Mouse (Mus musculus) layer of hippocampus, adult 2 months (tissue): ENCODE measurements around the gene Ercc8. TPM values are rescaled to one million over a fixed set of nuclear protein-coding genes. Genes with fewer than 3 reads are reported as not detected.

Experiments
- DNase-seq, 2 experiments: peaks; one replicate each; pipeline ENCODE4 v3.0.0; 2022; ENCODE audit warnings: low spot score in 2 of 2
- H3K27ac ChIP-seq: fragments of 200-600 bp; 2 replicates; pipeline ENCODE4 v1.8.1; 2022
- H3K4me3 ChIP-seq: fragments of 200-600 bp; 2 replicates; pipeline ENCODE4 v1.8.1; 2022; ENCODE audit warnings: mild to moderate bottlenecking
- CTCF ChIP-seq: fragments of 200-600 bp; conservative IDR thresholded peaks from 2 replicates; pipeline ENCODE4 v1.8.1; 2022; ENCODE audit warnings: antibody characterized with exemption, mild to moderate bottlenecking, moderate library complexity
- total RNA-seq, 2 experiments: library from RNA; stranded (reverse); gene quantifications; 2 replicates each; pipeline ENCODE4 v1.2.3; 2021

Ercc8 gene
- total RNA-seq, 2 experiments from 2014 or later, result 17.1 to 18.3 TPM

DNA sequence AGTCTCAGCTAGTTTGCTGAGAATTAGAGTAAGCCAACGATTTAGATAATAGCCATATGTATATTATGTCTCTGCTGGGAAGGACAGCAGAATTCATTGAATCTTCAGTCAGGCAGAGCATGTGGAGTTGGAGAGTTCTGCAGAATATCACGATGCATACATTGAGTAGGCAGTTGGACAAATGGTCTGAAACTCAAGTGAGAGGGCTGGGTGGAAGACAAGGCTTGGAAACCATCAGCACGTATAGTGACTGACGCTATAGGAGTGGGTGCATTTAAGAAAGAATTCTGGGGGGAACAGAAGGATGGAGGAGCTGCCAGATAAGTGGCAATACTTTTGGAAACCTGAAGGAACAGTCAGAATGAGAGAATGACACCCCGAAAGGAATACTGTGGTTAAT lies 27.8 kb upstream of the Ercc8 start:
- Histone ChIP-seq H3K27ac (peak overlapping the region; percentile 56), H3K4me3 (no peak overlapping the region)
- TF ChIP-seq CTCF, result no peak
- peak in 1 of 2 experiments; percentile 32 for DNase-seq

DNA sequence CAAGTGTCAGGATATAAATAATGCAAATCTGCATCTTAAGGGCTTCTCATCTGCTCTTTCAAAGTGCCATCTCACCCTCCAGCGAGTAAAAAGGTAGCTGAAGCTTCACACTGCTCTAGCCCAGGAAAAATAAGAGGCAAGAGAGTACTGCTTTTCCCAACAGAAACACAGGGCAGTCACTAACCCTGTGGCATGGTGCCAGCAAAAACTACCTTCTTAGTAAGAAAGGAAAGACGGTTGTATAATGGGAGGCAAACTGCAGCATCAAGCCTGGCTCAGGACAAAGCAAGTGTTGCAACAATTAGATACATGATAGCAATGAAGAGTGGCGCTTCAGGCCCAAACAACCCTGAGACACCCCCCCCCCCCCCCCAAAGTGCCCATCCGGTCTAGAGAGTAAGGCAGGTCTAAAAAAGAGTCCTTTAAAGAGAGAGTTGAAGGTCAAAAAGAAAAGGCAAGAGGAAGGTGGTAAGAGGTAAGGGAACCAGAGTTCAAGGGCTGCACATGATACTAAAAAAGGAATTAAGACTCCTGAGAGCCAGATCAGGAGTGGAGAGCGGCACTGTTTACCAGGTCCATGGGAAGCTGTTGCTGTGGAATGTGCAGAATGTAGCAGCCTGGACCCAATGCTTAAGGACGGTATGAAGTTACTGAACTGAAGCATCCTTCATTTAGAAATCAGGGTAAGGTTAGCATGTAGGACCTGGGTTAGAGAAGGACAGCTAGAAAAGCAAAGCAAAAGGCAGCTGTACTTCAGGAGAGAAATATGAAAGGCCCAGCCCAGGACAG lies 26.3 kb upstream of the Ercc8 start:
- H3K4me3 ChIP-seq, result no peak overlapping the region
- TF ChIP-seq CTCF, result no peak
- no peak for DNase-seq
- peak overlapping the region; percentile 56; the same call in 1 of the 2 replicates for H3K27ac ChIP-seq

DNA sequence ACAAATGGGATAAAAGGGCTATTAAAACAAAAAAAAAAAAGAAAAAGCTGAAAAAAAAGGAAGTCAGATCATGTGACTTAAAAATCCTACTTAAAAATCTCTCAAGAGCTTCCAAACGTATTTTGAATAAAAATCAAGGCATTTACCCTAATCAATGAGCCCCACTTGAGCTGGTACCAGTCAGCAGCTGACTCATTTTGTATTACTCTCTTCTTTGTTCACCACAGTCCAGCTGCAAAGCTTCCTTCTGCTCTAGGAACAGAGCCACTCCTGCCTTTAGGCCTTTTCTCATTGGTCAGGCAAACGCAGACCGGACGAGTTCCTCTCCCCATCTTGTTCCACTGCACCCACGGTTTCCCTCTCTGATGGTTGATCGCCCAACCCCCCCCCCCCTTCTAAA lies 22.9 kb upstream of the Ercc8 start:
- H3K27ac ChIP-seq, result peak overlapping the region; percentile 54
- no peak for TF ChIP-seq CTCF
- H3K4me3 ChIP-seq, result no peak overlapping the region
- no peak for DNase-seq

DNA sequence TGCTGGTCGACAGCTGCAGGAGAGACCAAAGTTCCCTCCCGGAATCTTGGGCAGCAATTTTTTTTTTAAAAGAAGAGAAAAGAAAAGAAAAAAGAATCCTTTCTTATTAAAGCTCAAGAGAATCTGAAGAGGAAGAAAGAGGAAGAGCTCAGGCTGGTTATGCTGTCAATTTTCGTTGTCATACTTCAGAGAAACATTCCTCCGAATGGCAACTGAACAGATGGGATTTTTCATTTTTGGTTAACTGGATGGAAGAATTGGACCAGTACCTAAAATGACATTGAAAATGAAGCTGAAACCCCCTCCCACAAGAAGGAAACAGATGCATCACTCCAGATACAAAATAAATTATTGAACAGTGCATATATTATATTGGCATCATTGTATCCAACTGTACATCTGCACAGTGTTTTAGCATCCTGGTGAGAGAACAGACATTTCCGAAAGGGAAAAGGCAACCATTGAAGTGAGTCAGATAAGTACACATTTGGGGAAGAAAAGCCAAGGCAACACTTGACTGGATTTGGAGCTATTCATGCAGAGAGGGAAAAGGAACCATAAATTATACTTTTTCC lies 20.0 kb upstream of the Ercc8 start:
- Histone ChIP-seq H3K4me3 (no peak overlapping the region), H3K27ac (peak overlapping the region; percentile 64)
- TF ChIP-seq CTCF, result no peak
- DNase-seq, result peak in 1 of 2 experiments; percentile 64

DNA sequence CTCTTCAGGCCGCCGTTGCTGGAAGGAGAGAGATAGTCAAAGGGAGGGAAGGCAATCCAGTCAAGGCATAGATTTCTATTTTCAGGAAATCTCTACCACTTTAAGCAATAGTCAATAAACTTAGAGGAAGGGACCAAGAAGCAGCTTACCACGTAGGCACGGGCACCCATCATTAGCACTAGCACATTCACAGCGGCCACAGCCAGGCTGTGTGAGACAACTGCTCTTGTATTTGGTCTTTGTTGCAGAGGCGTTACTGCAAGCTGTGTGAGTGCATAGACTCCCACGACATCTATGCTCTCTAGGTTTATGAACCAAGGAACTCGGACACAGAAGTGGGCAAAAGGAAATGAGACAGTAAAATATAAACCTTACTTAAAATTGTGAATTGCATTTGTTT lies 14.4 kb upstream of the Ercc8 start:
- H3K27ac ChIP-seq, result no peak overlapping the region
- no peak for TF ChIP-seq CTCF
- no peak for DNase-seq
- H3K4me3 ChIP-seq, result no peak overlapping the region

DNA sequence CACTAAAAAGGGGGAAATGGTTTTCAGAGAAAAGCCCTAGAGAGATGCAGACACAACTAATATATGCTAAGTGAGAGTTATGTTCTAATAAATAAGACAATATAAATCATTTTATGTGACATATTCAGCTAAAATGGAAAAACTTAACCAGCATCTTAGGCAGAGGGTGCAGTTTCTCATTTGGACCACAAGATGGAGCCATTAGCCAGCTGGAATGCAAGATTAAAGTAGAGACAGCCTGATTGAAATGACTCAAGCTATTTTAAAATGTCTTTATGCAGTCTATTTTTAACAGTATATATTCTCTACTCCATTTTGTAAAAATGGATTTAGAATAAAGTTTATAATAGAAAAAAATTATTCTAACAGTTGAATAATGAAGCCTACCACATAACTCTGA lies 6.7 kb upstream of the Ercc8 start:
- no peak for DNase-seq
- Histone ChIP-seq H3K4me3 (no peak overlapping the region), H3K27ac (no peak overlapping the region)
- TF ChIP-seq CTCF, result peak; percentile 91

DNA sequence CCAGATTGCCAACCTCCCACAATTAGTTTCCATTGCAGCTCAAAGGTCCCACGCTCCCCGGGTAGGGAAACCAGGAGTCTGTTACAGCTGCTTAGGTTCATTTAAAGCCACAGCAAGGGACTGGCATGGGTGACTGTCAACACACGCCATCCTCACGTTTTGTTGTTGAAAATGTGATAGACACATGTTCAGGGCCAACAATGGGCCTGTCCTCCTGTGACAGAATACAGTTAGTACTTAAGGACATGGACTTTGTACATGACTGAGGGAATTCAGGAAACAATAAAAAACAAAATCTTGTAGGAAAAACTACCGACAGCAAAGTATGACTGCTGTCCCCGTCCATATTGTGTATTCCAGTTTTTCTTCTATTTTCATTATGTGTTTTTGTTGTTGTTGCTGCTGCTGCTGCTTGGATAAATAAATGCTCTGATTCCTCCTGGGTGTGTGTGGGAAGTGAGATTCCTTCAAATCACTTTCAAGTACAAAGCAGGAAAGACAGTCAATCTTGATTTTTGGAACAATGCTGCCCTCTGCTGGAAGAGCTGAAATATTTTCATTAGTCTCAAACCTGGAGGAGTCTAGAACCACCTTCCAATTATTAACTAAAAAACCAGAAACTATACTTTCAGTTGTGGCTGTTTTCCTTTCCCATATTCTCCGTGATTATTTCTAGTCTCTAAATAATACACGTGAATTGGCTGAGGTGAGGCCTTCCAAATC lies 5.7 kb upstream of the Ercc8 start:
- peak; percentile 87 for TF ChIP-seq CTCF
- no peak overlapping the region for H3K4me3 ChIP-seq
- peak; percentile 63 to 77 for DNase-seq
- peak overlapping the region; percentile 62 for H3K27ac ChIP-seq

DNA sequence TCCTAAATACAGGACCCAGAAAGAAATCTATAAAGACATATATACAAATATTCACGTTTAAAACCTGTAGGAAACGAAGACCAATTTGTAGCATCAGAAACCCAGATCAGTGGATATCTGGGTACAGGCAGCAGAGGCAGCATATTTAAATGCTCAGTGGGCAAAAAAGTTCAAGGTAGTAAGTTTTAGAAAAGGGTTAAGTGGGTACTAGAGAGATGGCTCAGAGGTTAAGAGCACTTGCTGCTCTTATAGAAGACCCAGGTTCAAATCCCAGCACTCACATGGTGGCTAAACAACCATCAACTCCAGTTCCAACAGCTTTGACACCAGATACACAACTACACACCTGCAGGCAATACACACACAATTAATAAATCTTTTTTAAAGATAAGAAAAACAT lies 1.4 kb upstream of the Ercc8 start:
- no peak for DNase-seq
- Histone ChIP-seq H3K4me3 (no peak overlapping the region), H3K27ac (no peak overlapping the region)
- TF ChIP-seq CTCF, result no peak

DNA sequence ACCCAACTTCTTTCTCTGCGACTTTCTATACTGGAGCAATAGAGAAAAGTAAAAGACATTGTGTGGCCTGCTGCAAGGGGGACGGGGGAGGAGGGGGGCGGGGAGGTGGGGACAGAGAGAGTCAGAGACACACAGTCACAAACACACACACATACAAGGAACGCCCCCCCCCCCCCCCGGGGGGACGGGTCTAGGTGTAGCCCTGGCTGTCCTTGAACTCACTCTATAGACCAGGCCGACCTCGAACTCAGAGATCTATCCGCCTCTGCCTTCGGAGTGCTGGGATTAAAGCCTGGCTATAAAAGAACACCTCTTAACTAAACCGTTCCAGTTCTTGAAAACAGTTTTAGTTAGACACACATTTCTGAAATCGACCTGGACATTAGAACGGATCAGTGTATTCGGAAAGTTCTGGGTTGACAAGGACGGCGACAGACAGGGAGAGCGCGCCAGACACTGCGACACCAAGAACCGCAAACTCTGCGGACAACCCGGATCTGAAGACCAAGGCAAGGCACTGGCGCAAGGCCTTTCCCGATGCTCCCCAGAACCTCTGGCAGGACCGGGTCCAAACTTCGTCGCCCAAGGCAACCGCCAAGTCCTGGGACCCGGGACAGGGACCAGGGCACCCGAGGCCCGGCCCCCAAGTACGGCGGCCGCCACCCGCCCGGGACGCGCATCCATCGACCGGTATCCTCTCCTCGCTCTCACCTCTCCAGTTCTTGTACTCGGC lies 633 bp upstream of the Ercc8 start:
- peak in 1 of 2 experiments; percentile 16 for DNase-seq
- Histone ChIP-seq H3K27ac (peak overlapping the region; percentile 62; the same call in 1 of the 2 replicates), H3K4me3 (peak overlapping the region; percentile 76)
- no peak for TF ChIP-seq CTCF

DNA sequence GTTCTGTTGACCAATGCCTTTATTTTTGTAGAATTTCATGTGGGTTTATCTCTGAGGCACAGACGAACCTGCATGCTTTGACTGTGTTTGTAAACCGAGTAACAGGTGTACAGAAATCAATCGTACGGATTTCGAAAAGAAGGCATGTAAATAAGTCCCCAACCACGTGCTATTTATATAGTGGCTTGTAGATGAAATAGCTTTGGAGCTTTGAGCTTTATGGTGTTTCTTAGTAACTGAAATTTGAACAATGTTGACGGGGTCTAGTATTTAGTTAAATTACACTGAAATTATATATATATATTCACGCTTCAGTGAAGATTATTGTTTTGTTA lies 677 bp downstream of the Ercc8 start:
- Histone ChIP-seq H3K4me3 (peak overlapping the region; percentile 76), H3K27ac (peak overlapping the region; percentile 73)
- no peak for DNase-seq
- TF ChIP-seq CTCF, result no peak

DNA sequence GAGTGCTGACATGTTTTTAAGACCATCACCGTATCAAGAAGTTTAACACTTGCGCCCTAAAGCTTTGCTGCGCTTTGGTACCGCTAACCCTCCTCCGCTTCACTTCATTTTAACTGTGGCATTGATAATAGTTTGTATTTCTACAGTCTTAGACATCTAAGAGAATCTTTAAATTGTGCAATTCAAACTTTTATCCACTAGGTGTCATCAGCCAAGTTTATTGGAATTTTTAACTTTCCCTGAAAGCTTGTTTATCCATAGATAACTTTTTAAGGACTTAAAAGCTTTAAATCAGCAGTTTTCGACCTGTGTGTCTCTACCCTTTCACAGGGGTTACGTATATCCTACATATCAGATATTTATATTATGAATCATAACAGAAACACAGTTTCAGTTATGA lies 1.4 kb downstream of the Ercc8 start:
- Histone ChIP-seq H3K4me3 (no peak overlapping the region), H3K27ac (no peak overlapping the region)
- no peak for DNase-seq
- peak; percentile 84 for TF ChIP-seq CTCF

DNA sequence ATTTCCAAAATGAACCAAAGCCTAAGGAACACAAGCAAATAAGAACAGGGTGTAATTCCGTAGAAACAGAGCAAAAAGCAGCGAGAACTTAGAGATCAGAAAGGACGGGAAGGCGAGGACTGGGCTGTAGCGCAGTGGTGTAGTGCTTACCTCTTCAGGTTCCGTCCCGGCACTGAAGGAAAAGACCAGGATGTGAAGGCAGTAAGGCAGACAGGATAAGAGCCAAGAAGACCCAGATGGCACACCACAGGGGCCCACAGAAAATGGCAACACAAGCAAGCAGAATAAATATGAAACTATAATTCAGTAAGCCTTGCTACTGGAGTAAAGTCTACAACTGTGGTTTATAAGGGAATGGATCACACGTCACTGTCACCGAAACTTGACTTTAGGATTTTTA lies 5.4 kb downstream of the Ercc8 start:
- no peak for TF ChIP-seq CTCF
- Histone ChIP-seq H3K27ac (no peak overlapping the region), H3K4me3 (no peak overlapping the region)
- DNase-seq, result no peak

DNA sequence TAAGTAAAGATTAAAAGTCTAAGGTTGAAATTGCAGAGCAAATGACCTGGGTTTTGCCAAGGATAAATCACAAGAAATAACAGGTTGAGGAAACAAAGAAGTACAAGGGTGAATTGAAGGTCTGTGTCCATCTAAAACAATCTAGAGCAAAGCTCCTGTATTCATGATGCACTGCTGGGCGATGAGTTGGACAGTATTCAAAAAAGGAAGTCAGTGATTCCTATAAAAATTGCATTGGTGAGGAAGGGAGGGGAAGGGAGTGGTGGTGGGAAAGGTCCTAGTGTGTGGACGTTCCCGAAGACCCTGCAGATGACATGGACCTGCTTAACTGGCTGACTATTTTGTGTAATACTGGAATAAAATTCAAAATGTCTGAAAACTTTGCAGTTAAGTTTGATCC lies 6.1 kb downstream of the Ercc8 start:
- DNase-seq, result no peak
- Histone ChIP-seq H3K4me3 (no peak overlapping the region), H3K27ac (no peak overlapping the region)
- TF ChIP-seq CTCF, result no peak
